Mouse (Mus musculus): ENCODE data around the gene Prkch.

Prkch gene

GRCm38 (mm10) chr12:73611741-73612140 lies 27.1 kb downstream of the Prkch start:
- DNase-seq (ENCODE audit: low spot score), result no peak

GRCm38 (mm10) chr12:73613183-73613582 lies 28.6 kb downstream of the Prkch start:
- DNase-seq (ENCODE audit: low spot score), result no peak

- no peak for DNase-seq (ENCODE audit: low spot score)
These were observed 33.1 kb downstream of the Prkch start for GRCm38 (mm10) chr12:73617652-73618051.

- DNase-seq (ENCODE audit: low spot score), result no peak
These were observed 40.9 kb downstream of the Prkch start for GRCm38 (mm10) chr12:73625277-73626032.

- no peak for DNase-seq (ENCODE audit: low spot score)
These were observed 43.3 kb downstream of the Prkch start for GRCm38 (mm10) chr12:73627902-73628301.

GRCm38 (mm10) chr12:73630596-73630995 lies 46.0 kb downstream of the Prkch start:
- no peak for DNase-seq (ENCODE audit: low spot score)

GRCm38 (mm10) chr12:73631148-73631547 lies 46.6 kb downstream of the Prkch start:
- DNase-seq (ENCODE audit: low spot score), result no peak

- no peak for DNase-seq (ENCODE audit: low spot score)
These were observed 48.2 kb downstream of the Prkch start for GRCm38 (mm10) chr12:73632671-73633244.

- no peak for DNase-seq (ENCODE audit: low spot score)
These were observed 49.1 kb downstream of the Prkch start for GRCm38 (mm10) chr12:73633707-73634106.

- no peak for DNase-seq (ENCODE audit: low spot score)
These were observed 55.0 kb downstream of the Prkch start for GRCm38 (mm10) chr12:73639571-73639970.

- DNase-seq (ENCODE audit: low spot score), result no peak
These were observed 56.6 kb downstream of the Prkch start for GRCm38 (mm10) chr12:73641183-73641582.

- DNase-seq (ENCODE audit: low spot score), result no peak
These were observed 60.6 kb downstream of the Prkch start for GRCm38 (mm10) chr12:73645216-73645615.

- DNase-seq (ENCODE audit: low spot score), result no peak
These were observed 63.1 kb downstream of the Prkch start for GRCm38 (mm10) chr12:73647686-73648085.

- no peak for DNase-seq (ENCODE audit: low spot score)
These were observed 72.1 kb downstream of the Prkch start for GRCm38 (mm10) chr12:73656568-73657204.

- no peak for DNase-seq (ENCODE audit: low spot score)
These were observed 78.8 kb downstream of the Prkch start for GRCm38 (mm10) chr12:73663421-73663820.

- no peak for DNase-seq (ENCODE audit: low spot score)
These were observed 82.1 kb downstream of the Prkch start for GRCm38 (mm10) chr12:73666701-73667100.

GRCm38 (mm10) chr12:73667607-73668006 lies 83.0 kb downstream of the Prkch start:
- no peak for DNase-seq (ENCODE audit: low spot score)

- DNase-seq (ENCODE audit: low spot score), result no peak
These were observed 86.1 kb downstream of the Prkch start for GRCm38 (mm10) chr12:73670739-73671138.

- DNase-seq (ENCODE audit: low spot score), result no peak
These were observed 86.9 kb downstream of the Prkch start for GRCm38 (mm10) chr12:73671540-73671939.

- DNase-seq (ENCODE audit: low spot score), result no peak
These were observed 87.4 kb downstream of the Prkch start for GRCm38 (mm10) chr12:73672007-73672406.

- no peak for DNase-seq (ENCODE audit: low spot score)
These were observed 89.2 kb downstream of the Prkch start for GRCm38 (mm10) chr12:73673783-73674182.

- DNase-seq (ENCODE audit: low spot score), result no peak
These were observed 90.6 kb downstream of the Prkch start for GRCm38 (mm10) chr12:73675212-73675611.

- DNase-seq (ENCODE audit: low spot score), result no peak
These were observed 94.8 kb downstream of the Prkch start for GRCm38 (mm10) chr12:73679400-73679801.

All from testis, postnatal 10 days (tissue).